Mouse (Mus musculus): Measurements from ENCODE around the gene Dnaaf1.

GRCm38 (mm10) chr8:119620848-119621465 is 45.9 kb downstream of the Dnaaf1 start:
- no peak for TF ChIP-seq HCFC1 (IDR thresholded peaks at IDR 0.05; ENCODE audit: low read depth, low read length)
- no peak for TF ChIP-seq MXI1 (IDR thresholded peaks at IDR 0.05; ENCODE audit: low read depth, low read length)
- TF ChIP-seq POLR2A (IDR thresholded peaks at IDR 0.05; ENCODE audit: control insufficient read depth in 1 of 2, insufficient read depth in 1 of 2, low read depth in 1 of 2, low read length in 2 of 2, poor library complexity in 1 of 2) = no peak
- no peak for TF ChIP-seq USF1 (IDR thresholded peaks at IDR 0.05; ENCODE audit: low read depth, low read length)
- TF ChIP-seq CTCF (IDR thresholded peaks at IDR 0.05 in 2 of 3, conservative IDR thresholded peaks at IDR 0.05 in 1 of 3; ENCODE audit: control insufficient read depth in 1 of 3, insufficient read depth in 1 of 3, low read depth in 2 of 3, low read length in 3 of 3, poor library complexity in 1 of 3, severe bottlenecking in 1 of 3) = no peak
- TF ChIP-seq MAZ (IDR thresholded peaks at IDR 0.05; ENCODE audit: low read depth, low read length) = no peak
- TF ChIP-seq ETS1 (IDR thresholded peaks at IDR 0.05; ENCODE audit: low read depth, low read length) = no peak
- TF ChIP-seq RCOR1 (IDR thresholded peaks at IDR 0.05; ENCODE audit: low read depth, low read length) = no peak
- TF ChIP-seq POLR2AphosphoS5 (IDR thresholded peaks at IDR 0.05; ENCODE audit: borderline replicate concordance, low read depth, low read length) = no peak
- no peak for TF ChIP-seq GATA1 (IDR thresholded peaks at IDR 0.05; ENCODE audit: low read depth, low read length)
- TF ChIP-seq EP300 (IDR thresholded peaks at IDR 0.05; ENCODE audit: low read depth in 1 of 2, low read length in 2 of 2) = no peak

Measured in MEL (cell line).